Mouse (Mus musculus) neural tube, embryonic 10.5 days (tissue): Measurements from ENCODE around the gene Camk1d.
"Not testable (repeated sequence)": the region's sequence is repeated elsewhere in the genome, so short reads cannot be mapped to it uniquely, and the experiment has no call there.

Experiments used
- DNase-seq: peaks from one replicate; pipeline ENCODE4 v3.0.0-alpha.2; 2017; ENCODE audit warnings: low spot score; ENCODE audit errors: extremely low spot score

Gene Camk1d

GRCm38 (mm10) chr2:5614896-5615295, 99.4 kb downstream of the Camk1d start:
- no peak for DNase-seq

- DNase-seq = no peak
Measured at GRCm38 (mm10) chr2:5614308-5614705, 100.0 kb downstream of the Camk1d start.

- peak; percentile 18 for DNase-seq
Measured at GRCm38 (mm10) chr2:5613651-5614307, 100.5 kb downstream of the Camk1d start.

GRCm38 (mm10) chr2:5611601-5612000, 102.7 kb downstream of the Camk1d start:
- DNase-seq = no peak

GRCm38 (mm10) chr2:5610521-5610920, 103.8 kb downstream of the Camk1d start:
- DNase-seq = no peak

GRCm38 (mm10) chr2:5607920-5608841, 106.1 kb downstream of the Camk1d start:
- no peak for DNase-seq

- no peak for DNase-seq
Measured at GRCm38 (mm10) chr2:5605849-5606248, 108.5 kb downstream of the Camk1d start.

- DNase-seq = no peak
Measured at GRCm38 (mm10) chr2:5602044-5602443, 112.3 kb downstream of the Camk1d start.

- not testable (repeated sequence) for DNase-seq
Measured at GRCm38 (mm10) chr2:5601243-5601642, 113.1 kb downstream of the Camk1d start.

GRCm38 (mm10) chr2:5600183-5600962, 113.9 kb downstream of the Camk1d start:
- no peak for DNase-seq

- DNase-seq = no peak
Measured at GRCm38 (mm10) chr2:5599713-5600112, 114.6 kb downstream of the Camk1d start.

- no peak for DNase-seq
Measured at GRCm38 (mm10) chr2:5598533-5598932, 115.8 kb downstream of the Camk1d start.

GRCm38 (mm10) chr2:5596882-5597281, 117.4 kb downstream of the Camk1d start:
- no peak for DNase-seq

- no peak for DNase-seq
Measured at GRCm38 (mm10) chr2:5595356-5596191, 118.7 kb downstream of the Camk1d start.

GRCm38 (mm10) chr2:5592461-5593136, 121.7 kb downstream of the Camk1d start:
- DNase-seq = no peak

GRCm38 (mm10) chr2:5590074-5590473, 124.2 kb downstream of the Camk1d start:
- no peak for DNase-seq

- DNase-seq = no peak
Measured at GRCm38 (mm10) chr2:5589163-5589562, 125.2 kb downstream of the Camk1d start.

- DNase-seq = no peak
Measured at GRCm38 (mm10) chr2:5588329-5588982, 125.9 kb downstream of the Camk1d start.

GRCm38 (mm10) chr2:5584318-5585027, 129.8 kb downstream of the Camk1d start:
- DNase-seq = no peak
